32 mouse cellular contexts compared by ENCODE assay signal in the genomic region with DNA sequence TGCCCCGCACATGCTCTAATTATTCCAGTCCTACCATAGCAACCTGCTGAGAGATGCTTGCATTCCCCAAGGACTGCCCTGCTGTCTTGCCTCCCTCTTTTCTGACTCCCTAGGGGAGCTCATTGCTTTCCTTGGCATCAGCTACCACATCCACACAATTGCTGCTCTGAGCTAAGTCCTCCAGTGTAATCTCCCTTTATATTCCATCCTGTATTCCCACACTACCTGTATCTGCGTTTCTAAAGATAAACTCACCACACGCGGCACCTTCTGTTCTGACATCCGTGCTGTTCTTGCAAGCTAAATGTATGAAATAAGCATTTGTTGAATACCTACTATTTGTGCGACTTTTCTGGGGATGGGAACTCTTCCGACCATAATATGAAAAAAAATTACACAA.
"Had no signal": no experiment of that assay in that cellular context is flagged by ENCODE, and none has a peak within 500 bp of the region (broad histone marks: within the 10 kb centered on the region; RNA-seq: fewer than 3 reads in every experiment).

No protein-coding gene starts in this region.

- ATAC-seq: hindbrain, embryonic 16.5 days; hindbrain, postnatal 0 days; inflammation-experienced regulatory T-cells, adult 6 months; intestine, embryonic 15.5 days; intestine, embryonic 16.5 days; intestine, postnatal 0 days had no signal

- DNase-seq: heart, postnatal 10 days; heart, postnatal 14 days; heart, postnatal 36 days; heart, postnatal 4 days; kidney, adult 11 months; kidney, adult 18-20 months; kidney, adult 2 months; kidney, adult 8-10 months; kidney, adult 9 months; kidney, postnatal 10 days; kidney, postnatal 14 days; kidney, postnatal 25 days; kidney, postnatal 36 days; kidney, postnatal 4 days; layer of hippocampus, postnatal 36 days had no signal

- H3K4me1 ChIP-seq: heart, embryonic 10.5 days; heart, embryonic 12.5 days; heart, embryonic 13.5 days; heart, embryonic 15.5 days; hindbrain, embryonic 10.5 days; hindbrain, embryonic 12.5 days; hindbrain, embryonic 13.5 days; hindbrain, embryonic 15.5 days; intestine, embryonic 15.5 days; kidney, embryonic 15.5 days had no signal

- H3K9me3 ChIP-seq: heart, embryonic 10.5 days; heart, embryonic 15.5 days; hindbrain, embryonic 13.5 days; hindbrain, embryonic 15.5 days; intestine, embryonic 15.5 days; kidney, embryonic 15.5 days had no signal

- H3K36me3 ChIP-seq: heart, embryonic 10.5 days; heart, embryonic 12.5 days; heart, embryonic 13.5 days; heart, embryonic 15.5 days; hindbrain, embryonic 10.5 days; hindbrain, embryonic 12.5 days; hindbrain, embryonic 13.5 days; hindbrain, embryonic 15.5 days; intestine, embryonic 15.5 days; kidney, embryonic 15.5 days had no signal

- H3K4me3 ChIP-seq: heart, embryonic 10.5 days; heart, embryonic 12.5 days; heart, embryonic 13.5 days; heart, embryonic 15.5 days; hindbrain, embryonic 10.5 days; hindbrain, embryonic 12.5 days; hindbrain, embryonic 13.5 days; hindbrain, embryonic 15.5 days; intestine, embryonic 15.5 days; kidney, embryonic 15.5 days; layer of hippocampus, adult 2 months; left cerebral cortex, adult 2 months had no signal

- H3K27me3 ChIP-seq: heart, embryonic 12.5 days; heart, embryonic 13.5 days; heart, embryonic 15.5 days; hindbrain, embryonic 12.5 days; hindbrain, embryonic 13.5 days; hindbrain, embryonic 15.5 days; intestine, embryonic 15.5 days; kidney, embryonic 15.5 days had no signal
